Mouse (Mus musculus) heart, adult 2 months (tissue): Measurements from ENCODE around the gene Helb.

Experiments
- CTCF ChIP-seq: fragments of 200-600 bp; IDR thresholded peaks from 2 replicates; pipeline ENCODE4 v1.8.1; 2022; ENCODE audit warnings: antibody characterized with exemption, mild to moderate bottlenecking, moderate library complexity
- EP300 ChIP-seq: fragments of 200-500 bp; IDR thresholded peaks from 2 replicates; pipeline ENCODE4 v1.6.1; 2011; ENCODE audit warnings: low read depth, low read length, control low read depth; ENCODE audit not compliant: insufficient read depth
- POLR2A ChIP-seq: fragments of 200-500 bp; IDR thresholded peaks from 2 replicates; pipeline ENCODE4 v1.6.1; 2011; ENCODE audit warnings: mild to moderate bottlenecking, low read depth, low read length, control low read depth; ENCODE audit not compliant: insufficient read depth

DNA sequence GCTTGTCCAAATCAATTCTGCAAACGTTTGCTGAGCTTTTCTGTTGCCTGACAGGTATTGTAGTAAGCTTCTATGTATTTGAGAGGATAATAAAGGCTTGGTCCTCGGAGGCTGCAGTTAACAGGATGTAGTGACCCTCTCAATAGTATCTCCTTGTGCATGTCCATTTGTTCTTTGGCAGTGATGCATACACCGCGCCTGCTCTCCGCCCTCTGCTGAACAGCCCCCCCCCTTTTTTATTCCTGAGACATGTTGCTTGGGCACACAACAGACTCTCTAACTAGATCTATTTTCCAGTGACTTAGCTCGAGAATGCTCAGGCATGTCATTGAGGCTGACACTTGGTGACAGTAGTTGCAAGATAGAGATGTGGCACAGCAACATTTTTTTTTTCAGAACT, 77.0 kb downstream of the Helb start:
- TF ChIP-seq CTCF, result no peak
- TF ChIP-seq POLR2A, result no peak
- TF ChIP-seq EP300, result no peak
